Mouse (Mus musculus) inflammation-experienced regulatory T-cells (primary cell): ENCODE results near the gene Bst2. TPM values are rescaled to one million over a fixed set of nuclear protein-coding genes. Genes with fewer than 3 reads are reported as not detected.

Source experiments
- polyA plus RNA-seq, 2 experiments: library from polyadenylated mRNA; unstranded; fragments of 100-300 nt; shearing (Covaris generic); gene quantifications; one replicate each; pipeline ENCODE4 v1.2.1; 2017

The Bst2 gene
- polyA plus RNA-seq = 100 to 1,000 TPM; 106 to 121 TPM

GRCm38 (mm10) chr8:71537028-71537867 lies at the start of gene Bst2:
Gene Bst2 (minus strand): TSS chr8:71537456.

GRCm38 (mm10) chr8:71568387-71568937 lies 31.2 kb upstream of the Bst2 start, which contains the start of gene Slc27a1:
Gene Slc27a1 (plus strand): TSS chr8:71568882.

DNA sequence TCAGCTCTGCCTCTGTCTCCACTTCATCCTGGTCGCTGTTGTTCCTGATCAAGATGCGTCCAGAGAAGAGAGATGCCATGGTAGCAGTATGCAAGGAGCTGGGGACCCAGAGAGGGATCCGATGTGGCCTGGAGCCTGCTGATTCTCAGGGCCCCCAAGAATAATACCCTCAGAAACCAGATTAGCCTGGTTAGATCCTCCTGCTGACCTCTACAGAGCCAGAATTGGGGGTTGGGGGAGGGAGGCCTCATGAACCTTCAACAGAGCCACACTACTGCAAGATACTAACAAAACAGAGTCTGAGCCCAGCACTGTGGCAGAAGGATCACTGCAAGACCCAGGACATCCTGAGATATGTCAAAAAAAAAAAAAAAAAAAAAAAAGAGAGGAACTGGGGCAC lies 29.2 kb upstream of the Bst2 start, which contains the start of gene Nxnl1:
Gene Nxnl1, minus strand, starts transcription at position 101 of the 400 bp plus-strand sequence.

GRCm38 (mm10) chr8:71558071-71558957 lies 21.1 kb upstream of the Bst2 start, which contains the start of gene Tmem221:
Gene Tmem221 (minus strand): TSS chr8:71558871.

GRCm38 (mm10) chr8:71542632-71543343 lies 5.5 kb upstream of the Bst2 start, which contains the start of gene Mvb12a:
Gene Mvb12a (plus strand): TSS chr8:71542922.

DNA sequence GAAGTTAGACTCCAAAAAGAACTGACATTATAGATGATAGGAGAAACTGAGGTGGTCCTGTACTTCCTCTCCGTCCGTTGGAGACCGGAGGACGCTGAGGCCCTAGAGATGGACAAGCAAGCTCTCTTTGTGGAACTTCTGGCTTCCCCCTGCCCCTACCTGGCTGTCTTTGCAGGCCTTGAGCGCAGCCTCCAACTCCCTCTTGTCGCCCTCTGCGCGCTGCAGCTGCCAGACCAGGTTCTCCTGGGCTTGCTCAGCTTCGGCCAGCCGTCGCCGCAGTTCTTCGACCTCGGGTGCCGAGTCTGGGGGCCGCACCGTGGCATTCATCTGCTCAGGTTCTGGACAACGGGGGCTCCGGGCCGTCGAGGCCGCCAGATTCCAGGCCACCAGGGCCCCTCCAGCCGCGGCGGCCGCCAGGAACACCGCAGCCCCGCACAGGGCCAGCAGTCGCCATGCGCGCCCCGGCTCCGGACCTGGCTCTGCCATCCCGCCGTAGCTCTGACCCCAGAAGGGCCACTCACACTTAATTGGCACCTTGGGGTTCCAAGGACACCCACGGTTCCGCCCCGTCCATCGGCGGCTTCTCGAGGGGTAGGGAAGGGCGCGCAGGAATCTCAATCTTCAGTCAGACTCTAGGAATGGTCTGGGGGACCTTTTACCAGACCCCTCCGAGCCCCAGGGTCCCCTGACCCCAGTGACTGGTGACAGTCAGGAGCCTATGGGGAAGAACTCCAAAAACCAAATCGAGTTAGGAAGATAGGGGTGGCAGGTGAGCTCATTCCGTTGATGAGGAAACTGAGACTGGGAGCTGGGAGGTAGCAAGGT lies 11.8 kb downstream of the Bst2 start, which contains the start of gene Ccdc194:
Gene Ccdc194, minus strand, starts transcription at position 486 of the 825 bp plus-strand sequence.

DNA sequence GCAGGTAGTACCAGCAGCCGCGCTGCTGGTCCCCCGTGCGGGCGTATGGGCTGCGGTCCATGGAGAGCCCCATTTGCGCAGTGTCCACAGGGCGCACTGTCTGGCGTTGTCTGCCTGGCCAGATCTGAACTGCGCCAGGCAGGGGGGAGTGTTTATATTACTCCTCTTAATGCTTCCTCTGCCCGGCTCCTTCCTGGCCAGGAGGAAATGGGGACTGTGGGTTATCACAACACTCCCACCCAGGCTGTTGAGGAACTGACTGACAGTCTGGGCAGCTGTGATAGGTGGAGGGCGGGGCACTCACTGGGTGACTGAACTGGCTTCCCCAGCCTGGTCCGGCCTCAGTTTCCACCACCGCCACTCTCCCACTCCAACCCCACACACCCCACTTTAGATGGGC lies 25.6 kb downstream of the Bst2 start, which contains the start of gene Plvap:
Gene Plvap, minus strand, starts transcription at position 109 of the 400 bp plus-strand sequence.

DNA sequence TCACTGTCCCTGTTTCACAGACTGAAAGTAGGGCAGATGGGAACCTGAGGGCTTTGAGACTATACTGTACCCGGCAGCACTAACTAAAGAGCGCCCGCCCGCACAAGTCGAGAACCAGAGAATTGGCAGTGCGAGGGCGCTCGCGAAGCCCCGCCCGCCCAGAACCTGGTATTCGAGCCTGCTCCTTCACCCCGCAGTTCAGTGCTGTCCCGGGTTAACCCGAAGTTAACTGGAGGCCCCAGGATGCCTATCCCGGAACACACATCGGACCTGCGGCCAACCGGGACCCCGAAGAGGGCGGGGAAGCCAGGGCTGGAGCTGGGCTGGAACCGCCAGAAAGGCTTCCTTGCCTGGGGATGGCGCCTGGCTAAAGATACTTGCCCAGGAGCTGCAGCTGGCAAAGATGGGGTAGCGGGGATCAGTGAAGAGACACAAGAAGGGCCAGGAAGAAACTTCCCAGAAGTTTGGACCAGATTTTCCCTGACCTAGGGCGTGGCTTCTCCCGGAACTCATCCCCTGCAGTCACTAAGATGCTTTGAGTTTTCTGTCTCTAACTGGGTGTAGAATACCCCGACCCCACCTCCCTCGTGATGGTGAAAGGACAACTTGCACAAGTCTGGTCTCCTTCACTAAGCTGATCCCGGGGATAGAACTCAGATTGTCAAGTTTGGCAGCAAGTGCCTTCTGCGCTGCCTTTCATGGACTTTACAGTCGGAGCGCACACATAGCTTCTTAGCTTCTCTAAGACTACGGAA lies 49.4 kb downstream of the Bst2 start, which contains the start of gene Gtpbp3:
Gene Gtpbp3, plus strand, starts transcription at position 413 of the 755 bp plus-strand sequence.

DNA sequence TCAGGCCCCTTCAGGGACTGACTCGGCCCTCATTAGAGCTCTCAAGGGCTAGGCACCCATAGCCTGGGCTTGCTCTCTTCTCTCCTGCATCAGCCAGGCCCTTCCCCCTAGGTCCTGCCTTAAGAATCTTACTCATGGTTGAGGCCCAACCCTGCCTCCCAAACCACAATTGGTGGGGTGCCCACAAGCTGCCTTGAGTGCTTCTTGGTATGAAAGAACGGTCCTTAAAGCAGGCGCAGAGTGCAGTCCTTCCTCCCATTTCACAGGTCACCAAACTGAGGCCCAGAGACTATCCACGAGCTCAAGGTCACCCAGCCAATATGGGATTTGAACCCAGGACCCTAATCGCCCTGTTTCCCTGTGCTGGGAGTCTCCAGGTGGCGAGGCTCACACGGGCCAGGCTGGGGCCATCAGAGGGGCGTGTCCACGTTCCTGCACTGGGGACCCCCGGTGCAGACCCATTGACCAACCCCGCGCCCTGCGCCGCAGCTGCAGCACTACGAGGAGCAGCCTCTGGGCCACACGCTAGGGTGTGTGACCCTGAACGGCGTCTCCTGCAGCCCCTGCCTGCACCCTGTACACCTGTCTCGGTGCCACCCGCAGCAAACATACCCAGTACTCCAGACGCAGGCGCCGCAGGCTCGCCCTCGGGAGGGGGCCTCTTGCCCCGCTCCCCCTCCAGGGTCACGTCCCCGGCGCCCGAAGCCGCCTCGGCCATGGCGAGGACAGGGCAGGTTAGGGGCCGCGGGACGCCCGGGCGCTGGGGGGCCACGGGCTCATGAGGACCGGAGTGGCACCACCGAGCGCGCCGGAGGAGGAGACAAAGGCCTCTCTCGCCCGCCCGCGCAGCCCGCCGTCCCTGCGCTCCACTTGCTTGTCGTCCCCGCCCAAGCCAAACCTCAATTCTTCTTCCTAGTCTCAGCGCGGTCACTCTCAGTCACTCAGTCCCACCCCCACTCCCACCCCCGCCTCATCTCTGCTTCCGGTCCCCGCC lies 51.8 kb downstream of the Bst2 start, which contains the start of gene Ano8:
Gene Ano8, minus strand, starts transcription at position 822 of the 994 bp plus-strand sequence.

Other genes starting within 250 kb of the Bst2 start
- 100 to 1,000 TPM; 143 to 150 TPM for gene Use1, start 170.6 kb downstream of the Bst2 start, polyA plus RNA-seq
- gene Ocel1, start 166.2 kb downstream of the Bst2 start, polyA plus RNA-seq = 10 to 100 TPM; 17.6 to 23.5 TPM
- gene Nr2f6, start 155.5 kb downstream of the Bst2 start, polyA plus RNA-seq = 10 to 100 TPM in 1 of 2 experiments, 1 to 10 TPM in 1; 6.9 to 14.3 TPM
- under 1 TPM; 0.05 to 0.26 TPM for gene Ushbp1, start 141.7 kb downstream of the Bst2 start, polyA plus RNA-seq
- 100 to 1,000 TPM; 104 to 108 TPM for gene Babam1, start 140.6 kb downstream of the Bst2 start, polyA plus RNA-seq
- gene Ankle1, start 131.4 kb downstream of the Bst2 start, polyA plus RNA-seq = 1 to 10 TPM in 1 of 2 experiments, under 1 TPM in 1; 0.12 to 2.2 TPM
- gene Abhd8, start 73.8 kb downstream of the Bst2 start, polyA plus RNA-seq = 100 to 1,000 TPM; 123 to 182 TPM
- 10 to 100 TPM; 60.4 to 63.2 TPM for gene Mrpl34, start 72.5 kb downstream of the Bst2 start, polyA plus RNA-seq
- gene Dda1, start 68.3 kb downstream of the Bst2 start, polyA plus RNA-seq = 100 to 1,000 TPM in 1 of 2 experiments, 10 to 100 TPM in 1; 83.3 to 115 TPM
- 10 to 100 TPM; 15.7 to 26.6 TPM for gene Ano8, start 51.5 kb downstream of the Bst2 start, polyA plus RNA-seq
- 1 to 10 TPM; 8.7 to 9.3 TPM for gene Gtpbp3, start 49.4 kb downstream of the Bst2 start, polyA plus RNA-seq
- gene Plvap, start 25.7 kb downstream of the Bst2 start, polyA plus RNA-seq = under 1 TPM in 1 of 2 experiments, not detected in 1; 0.20 TPM
- gene Ccdc194, start 11.7 kb downstream of the Bst2 start, polyA plus RNA-seq = 1 to 10 TPM in 1 of 2 experiments, under 1 TPM in 1; 0.36 to 1.0 TPM
- 10 to 100 TPM; 98.2 to 98.4 TPM for gene Mvb12a, start 5.5 kb upstream of the Bst2 start, polyA plus RNA-seq
- gene Tmem221, start 21.4 kb upstream of the Bst2 start, polyA plus RNA-seq = 1 to 10 TPM; 2.2 to 2.7 TPM
- 1 to 10 TPM in 1 of 2 experiments, under 1 TPM in 1; 0.18 to 3.6 TPM for gene Nxnl1, start 29.1 kb upstream of the Bst2 start, polyA plus RNA-seq
- 10 to 100 TPM; 11.2 to 19.8 TPM for gene Slc27a1, start 31.4 kb upstream of the Bst2 start, polyA plus RNA-seq
- gene Pgls, start 54.7 kb upstream of the Bst2 start, polyA plus RNA-seq = 100 to 1,000 TPM in 1 of 2 experiments, 10 to 100 TPM in 1; 89.3 to 117 TPM
- 10 to 100 TPM in 1 of 2 experiments, 1 to 10 TPM in 1; 7.0 to 10.3 TPM for gene Fam129c, start 60.2 kb upstream of the Bst2 start, polyA plus RNA-seq
- gene Colgalt1, start 73.5 kb upstream of the Bst2 start, polyA plus RNA-seq = 10 to 100 TPM; 33.6 to 41.0 TPM
- gene Unc13a, start 134.3 kb upstream of the Bst2 start, polyA plus RNA-seq = under 1 TPM; 0.43 to 0.69 TPM
- 100 to 1,000 TPM; 150 to 199 TPM for gene Jak3, start 138.8 kb upstream of the Bst2 start, polyA plus RNA-seq
- gene Insl3, start 151.8 kb upstream of the Bst2 start, polyA plus RNA-seq = 10 to 100 TPM; 56.0 to 66.2 TPM
- 1 to 10 TPM; 5.9 to 6.5 TPM for gene B3gnt3, start 164.3 kb upstream of the Bst2 start, polyA plus RNA-seq
- 100 to 1,000 TPM; 219 to 246 TPM for gene Fcho1, start 188.3 kb upstream of the Bst2 start, polyA plus RNA-seq